Mouse (Mus musculus) E14TG2a.4 (cell line): ENCODE results near the gene Vrtn.

Source experiments
- CTCF ChIP-seq: conservative IDR thresholded peaks from 2 replicates; pipeline ENCODE4 v1.5.1; 2014; ENCODE audit warnings: low read length
- NANOG ChIP-seq: IDR thresholded peaks from 2 replicates; pipeline ENCODE4 v1.6.1; 2014; ENCODE audit warnings: borderline replicate concordance, low read length, mixed read lengths
- POU5F1 ChIP-seq: IDR thresholded peaks from 2 replicates; pipeline ENCODE4 v1.6.1; 2014; ENCODE audit warnings: low read length, borderline replicate concordance

- no peak for TF ChIP-seq CTCF
- TF ChIP-seq POU5F1, result no peak
- no peak; the same call in 1 of the 2 replicates for TF ChIP-seq NANOG
Measured at GRCm38 (mm10) chr12:84625116-84625515, 15.7 kb upstream of the Vrtn start.
